Mouse (Mus musculus) limb, embryonic 14.5 days (tissue): ENCODE data around the gene Ivd. TPM values are rescaled to one million over a fixed set of nuclear protein-coding genes. Genes with fewer than 3 reads are reported as not detected.

Experiments used
- ATAC-seq: fragments of 200-750 bp; cut with Nextera tagmentation; 2 replicates; pipeline ENCODE4 v1.8.0; 2017; ENCODE audit warnings: low read depth, moderate number of reproducible peaks, moderate TSS enrichment; ENCODE audit not compliant: low FRiP score
- DNase-seq: peaks from one replicate; pipeline ENCODE4 v3.0.0-alpha.2; 2015; ENCODE audit warnings: low spot score
- H3K27ac ChIP-seq: fragments of 300-500 bp; sonication (generic); replicated peaks from 2 replicates; pipeline ENCODE4 v1.5.1; 2014; ENCODE audit warnings: low read depth, mild to moderate bottlenecking, low read length, moderate library complexity, mixed read lengths
- H3K27me3 ChIP-seq: fragments of 300-500 bp; sonication (generic); 2 replicates; pipeline ENCODE4 v1.6.1; 2014; ENCODE audit warnings: low read length, mixed read lengths; ENCODE audit not compliant: control insufficient read depth, insufficient read depth
- H3K36me3 ChIP-seq: fragments of 300-500 bp; sonication (generic); 2 replicates; pipeline ENCODE4 v1.6.1; 2014; ENCODE audit warnings: mild to moderate bottlenecking, low read length, moderate library complexity, mixed read lengths; ENCODE audit not compliant: control insufficient read depth, insufficient read depth
- H3K4me1 ChIP-seq: fragments of 300-500 bp; sonication (generic); 2 replicates; pipeline ENCODE4 v1.6.1; 2014; ENCODE audit warnings: antibody characterized with exemption, low read length, mixed read lengths; ENCODE audit not compliant: control insufficient read depth, insufficient read depth
- H3K4me2 ChIP-seq: fragments of 300-500 bp; sonication (generic); replicated peaks from 2 replicates; pipeline ENCODE4 v1.6.1; 2014; ENCODE audit warnings: low read depth, mild to moderate bottlenecking, low read length, moderate library complexity; ENCODE audit not compliant: severe bottlenecking
- H3K4me3 ChIP-seq: fragments of 300-500 bp; sonication (generic); replicated peaks from 2 replicates; pipeline ENCODE4 v1.5.1; 2014; ENCODE audit warnings: low read length
- H3K9ac ChIP-seq: fragments of 300-500 bp; sonication (generic); 2 replicates; pipeline ENCODE4 v1.6.1; 2014; ENCODE audit warnings: mild to moderate bottlenecking, low read depth, low read length, moderate library complexity; ENCODE audit not compliant: severe bottlenecking
- H3K9me3 ChIP-seq: fragments of 300-500 bp; sonication (generic); 2 replicates; pipeline ENCODE4 v1.6.1; 2016; ENCODE audit warnings: low read length; ENCODE audit not compliant: control insufficient read depth
- POLR2A ChIP-seq: fragments of 200-500 bp; IDR thresholded peaks from 2 replicates; pipeline ENCODE4 v1.8.0; 2012; ENCODE audit warnings: inconsistent platforms, mild to moderate bottlenecking, moderate library complexity, borderline replicate concordance; ENCODE audit not compliant: insufficient read depth, insufficient read length; ENCODE audit errors: extremely low read depth
- WGBS: fragments of 180-500 bp; shearing (Covaris S2); extraction: QIAGEN DNeasy Blood & Tissue Kit; methylation state at CpG from one replicate; pipeline ENCODE4 v1.1.7; 2014; 5-methylcytosine and 5-hydroxymethylcytosine counted together
- polyA plus RNA-seq, 2 experiments: library from polyadenylated mRNA; depleted of rRNA in 1 of 2; stranded (reverse) in 1 of 2; unstranded in 1 of 2; fragments of >200 nt; fragmentation: Nextera tagmentation in 1 of 2; extraction: Ambion mirVana in 1 of 2; gene quantifications; 2 replicates each; pipeline versions ENCODE4 v1.2.1 to v1.2.3; 2012 to 2014

The Ivd gene
- polyA plus RNA-seq, 2 experiments = 58.1 to 100 TPM

- Histone ChIP-seq H3K4me3 (no peak overlapping the region), H3K27ac (no peak overlapping the region), H3K9me3 (no peaks in the 10 kb centered on the region), H3K4me1 (0 out of 2 replicates have a peak, but pooled peaks cover 3% of the 10 kb centered on the region), H3K27me3 (no peaks in the 10 kb centered on the region), H3K9ac (no peak overlapping the region), H3K4me2 (no peak overlapping the region), H3K36me3 (no peaks in the 10 kb centered on the region)
- TF ChIP-seq POLR2A = no peak
- WGBS = 72% methylated on average over 3 of the region's 3 CpGs
- ATAC-seq = no peak
- DNase-seq = no peak
Measured at GRCm38 (mm10) chr2:118844427-118844826, 17.3 kb upstream of the Ivd start.

GRCm38 (mm10) chr2:118846246-118846645 lies 15.5 kb upstream of the Ivd start:
- 0 out of 2 replicates have a peak, but pooled peaks cover 3% of the 10 kb centered on the region for H3K4me1 ChIP-seq
- 51% methylated on average over 7 of the region's 7 CpGs for WGBS
- no peak for TF ChIP-seq POLR2A
- no peak overlapping the region for H3K4me3 ChIP-seq
- no peak overlapping the region for H3K4me2 ChIP-seq
- no peaks in the 10 kb centered on the region for H3K36me3 ChIP-seq
- no peaks in the 10 kb centered on the region for H3K27me3 ChIP-seq
- no peak for DNase-seq
- H3K9ac ChIP-seq = no peak overlapping the region
- no peaks in the 10 kb centered on the region for H3K9me3 ChIP-seq
- no peak overlapping the region for H3K27ac ChIP-seq
- ATAC-seq = 0 out of 2 replicates have a peak, but pooled peaks have one; percentile 26

DNA sequence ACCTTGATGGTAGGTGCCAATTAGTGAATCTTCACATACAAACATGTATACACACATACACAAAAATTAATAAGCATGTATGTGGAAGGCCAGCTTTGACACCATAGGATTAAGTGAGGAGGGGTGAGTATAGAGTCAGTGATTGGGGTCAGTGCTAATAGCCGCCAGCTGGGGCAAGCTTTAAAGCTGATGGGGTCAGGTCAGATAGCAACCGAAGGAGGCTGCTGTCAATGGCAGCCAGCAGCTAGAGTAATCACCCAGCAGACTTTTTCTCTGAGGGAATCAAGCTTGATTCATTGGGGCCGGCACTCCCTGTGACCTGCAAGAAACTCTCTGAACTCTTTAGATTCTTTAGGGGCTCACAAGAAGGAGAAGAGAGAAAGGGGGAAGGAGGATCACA lies 10.0 kb upstream of the Ivd start:
- H3K9me3 ChIP-seq = no peaks in the 10 kb centered on the region
- H3K4me1 ChIP-seq = no peaks in the 10 kb centered on the region
- no peak overlapping the region for H3K9ac ChIP-seq
- H3K27me3 ChIP-seq = no peaks in the 10 kb centered on the region
- no peak for TF ChIP-seq POLR2A
- H3K4me2 ChIP-seq = no peak overlapping the region
- ATAC-seq (no peak), DNase-seq (no peak)
- no peak overlapping the region for H3K4me3 ChIP-seq
- 7% methylated on average over 3 of the region's 3 CpGs for WGBS
- no peaks in the 10 kb centered on the region for H3K36me3 ChIP-seq
- no peak overlapping the region for H3K27ac ChIP-seq

GRCm38 (mm10) chr2:118862340-118862675 lies 554 bp downstream of the Ivd start:
- DNase-seq = no peak
- Histone ChIP-seq H3K9ac (peak overlapping the region; percentile 82), H3K27me3 (no peaks in the 10 kb centered on the region), H3K36me3 (no peaks in the 10 kb centered on the region), H3K4me3 (peak overlapping the region; percentile 72), H3K9me3 (no peaks in the 10 kb centered on the region), H3K27ac (no peak overlapping the region; the same call in 1 of the 2 replicates), H3K4me1 (peaks cover 7% of the 10 kb centered on the region; the same call in 1 of the 2 replicates), H3K4me2 (peak overlapping the region; percentile 66)
- TF ChIP-seq POLR2A = no peak
- WGBS = 19% methylated on average over 3 of the region's 3 CpGs
- ATAC-seq = no peak

DNA sequence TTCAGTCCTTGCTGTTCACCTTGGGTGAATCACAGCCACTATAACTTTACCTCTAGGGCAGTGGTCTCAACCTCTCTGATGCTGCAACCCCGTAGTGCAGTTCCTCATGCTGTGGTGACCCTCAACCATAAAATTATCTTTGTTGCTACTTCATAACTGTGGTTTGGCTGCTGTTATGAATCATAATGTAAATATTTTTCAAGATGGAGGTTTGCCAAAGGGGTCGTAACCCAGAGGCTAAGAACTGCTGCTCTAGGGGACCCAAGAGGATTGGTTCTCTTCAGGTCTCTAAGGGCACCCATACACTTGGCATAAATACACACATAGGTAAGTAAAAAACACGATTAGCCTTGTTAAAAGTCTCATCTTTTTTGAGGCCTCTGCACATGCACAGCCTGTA lies 8.8 kb downstream of the Ivd start:
- 87% methylated on average over 3 of the region's 3 CpGs for WGBS
- no peak for TF ChIP-seq POLR2A
- Histone ChIP-seq H3K4me3 (no peak overlapping the region), H3K27ac (no peak overlapping the region), H3K9ac (no peak overlapping the region), H3K4me1 (no peaks in the 10 kb centered on the region), H3K27me3 (no peaks in the 10 kb centered on the region), H3K36me3 (peaks cover 50% of the 10 kb centered on the region), H3K9me3 (no peaks in the 10 kb centered on the region), H3K4me2 (no peak overlapping the region)
- DNase-seq = no peak
- no peak for ATAC-seq

GRCm38 (mm10) chr2:118871032-118871431 lies 9.3 kb downstream of the Ivd start:
- Histone ChIP-seq H3K9ac (no peak overlapping the region), H3K4me2 (no peak overlapping the region), H3K4me3 (no peak overlapping the region), H3K27ac (no peak overlapping the region), H3K27me3 (no peaks in the 10 kb centered on the region), H3K4me1 (no peaks in the 10 kb centered on the region), H3K36me3 (peaks cover 54% of the 10 kb centered on the region), H3K9me3 (no peaks in the 10 kb centered on the region)
- no peak for ATAC-seq
- no peak for TF ChIP-seq POLR2A
- DNase-seq = no peak
- WGBS = 75% methylated on average over 1 of the region's 1 CpGs
